Mouse (Mus musculus): ENCODE data around the gene Tmem150a.

Gene Tmem150a

DNA sequence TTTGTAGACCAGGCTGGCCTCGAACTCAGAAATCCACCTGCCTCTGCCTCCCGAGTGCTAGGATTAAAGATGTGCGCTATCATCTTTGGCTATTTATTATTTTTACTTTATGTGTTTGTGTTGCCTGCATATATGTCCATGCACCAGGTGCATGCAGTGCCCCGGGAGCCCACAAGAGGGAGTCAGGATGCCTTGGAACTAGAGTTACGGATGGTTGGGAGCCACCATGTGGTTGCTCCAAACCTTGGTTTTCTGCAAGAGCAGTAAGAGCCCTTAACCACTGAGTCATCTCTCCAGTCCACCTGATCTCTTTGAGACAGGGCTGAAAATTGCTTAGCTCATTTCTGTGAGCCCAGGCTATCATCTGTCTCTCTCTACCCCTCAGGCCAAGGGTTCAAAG, 51.9 kb downstream of the Tmem150a start:
- DNase-seq: peak; percentile 89
